In the genomic region with DNA sequence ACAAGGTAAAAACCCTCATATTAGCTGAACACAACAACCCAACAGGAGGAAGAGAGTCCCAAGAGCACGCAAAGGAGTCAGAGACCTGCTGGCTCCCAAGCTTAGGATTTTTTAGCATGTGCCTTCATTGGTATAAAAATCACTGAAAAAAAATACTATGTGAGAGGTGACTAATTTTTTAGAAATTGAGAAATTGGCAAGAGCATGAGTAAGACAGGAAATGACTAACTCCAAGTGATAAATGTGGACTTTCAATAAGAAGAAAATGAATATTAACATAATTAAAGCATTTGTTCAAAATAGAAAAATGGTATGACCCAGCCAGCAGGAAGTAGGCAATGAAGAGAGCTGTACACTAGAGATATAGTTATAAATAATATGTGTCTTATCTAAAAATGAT, we compare ENCODE assay signal across 24 mouse cellular contexts.
"Had no signal": no experiment of that assay in that cellular context is flagged by ENCODE, and none has a peak within 500 bp of the region (broad histone marks: within the 10 kb centered on the region; RNA-seq: fewer than 3 reads in every experiment).

No protein-coding gene starts in this region.

- H3K36me3 ChIP-seq: limb, embryonic 10.5 days; limb, embryonic 13.5 days; liver, embryonic 12.5 days; liver, embryonic 15.5 days; lung, embryonic 15.5 days; midbrain, embryonic 10.5 days; neural tube, embryonic 12.5 days; neural tube, embryonic 15.5 days had no signal

- H3K4me1 ChIP-seq: limb, embryonic 10.5 days; limb, embryonic 13.5 days; liver, embryonic 12.5 days; liver, embryonic 15.5 days; lung, embryonic 15.5 days; megakaryocyte, embryonic 14.5 days; midbrain, embryonic 10.5 days; neural tube, embryonic 12.5 days; neural tube, embryonic 15.5 days had no signal

- H3K9me3 ChIP-seq: limb, embryonic 10.5 days; limb, embryonic 13.5 days; liver, embryonic 12.5 days; liver, embryonic 15.5 days; lung, embryonic 15.5 days; megakaryocyte, embryonic 14.5 days; midbrain, embryonic 10.5 days had no signal

- ATAC-seq: liver, embryonic 12.5 days had no signal

- DNase-seq: kidney, adult 9 months; kidney, postnatal 14 days; kidney, postnatal 4 days; liver; lung, adult 18-20 months; lung, postnatal 10 days; lung, postnatal 36 days; midbrain, embryonic 14.5 days; right cerebral cortex, adult 18-20 months; right cerebral cortex, postnatal 14 days; right cerebral cortex, postnatal 4 days; thymus, adult 2 months; thymus, postnatal 14 days; thymus, postnatal 4 days had no signal

- H3K4me3 ChIP-seq: limb, embryonic 10.5 days; limb, embryonic 13.5 days; liver, embryonic 12.5 days; liver, embryonic 15.5 days; lung, embryonic 15.5 days; megakaryocyte, embryonic 14.5 days; midbrain, embryonic 10.5 days; neural tube, embryonic 12.5 days; neural tube, embryonic 15.5 days had no signal

- H3K27me3 ChIP-seq: limb, embryonic 13.5 days; liver, embryonic 12.5 days; liver, embryonic 15.5 days; lung, embryonic 15.5 days; megakaryocyte, embryonic 14.5 days; neural tube, embryonic 12.5 days; neural tube, embryonic 15.5 days had no signal

- H3K9ac ChIP-seq: limb, embryonic 13.5 days; liver, embryonic 12.5 days; liver, embryonic 15.5 days; lung, embryonic 15.5 days; neural tube, embryonic 12.5 days; neural tube, embryonic 15.5 days had no signal

- H3K4me2 ChIP-seq: limb, embryonic 13.5 days; liver, embryonic 12.5 days; liver, embryonic 15.5 days; lung, embryonic 15.5 days; neural tube, embryonic 12.5 days; neural tube, embryonic 15.5 days had no signal

- H3K27ac ChIP-seq: limb, embryonic 10.5 days; limb, embryonic 13.5 days; liver, embryonic 12.5 days; liver, embryonic 15.5 days; lung, embryonic 15.5 days; midbrain, embryonic 10.5 days; neural tube, embryonic 12.5 days; neural tube, embryonic 15.5 days; stomach, postnatal 0 days had no signal
